Mouse (Mus musculus) left cerebral cortex, postnatal 10 days (tissue): ENCODE results near the gene Klf7. TPM values are rescaled to one million over a fixed set of nuclear protein-coding genes. Genes with fewer than 3 reads are reported as not detected.

Experiments used
- DNase-seq, 2 experiments: peaks; one replicate each; pipeline ENCODE4 v3.0.0; 2021 to 2022; ENCODE audit warnings: low spot score in 2 of 2, mixed read lengths in 1 of 2; ENCODE audit errors: extremely low spot score in 1 of 2
- intact Hi-C: fragments of 180-260 bp; cut with DNase I; formaldehyde crosslinking; loops from one replicate; pipeline ENCODE4 v1.15.1; 2025
- total RNA-seq, 2 experiments: library from RNA; stranded (reverse); gene quantifications; 2 replicates each; pipeline ENCODE4 v1.2.3; 2021

Gene Klf7
- total RNA-seq, 2 experiments from 2014 or later: 81.3 to 90.8 TPM

DNA sequence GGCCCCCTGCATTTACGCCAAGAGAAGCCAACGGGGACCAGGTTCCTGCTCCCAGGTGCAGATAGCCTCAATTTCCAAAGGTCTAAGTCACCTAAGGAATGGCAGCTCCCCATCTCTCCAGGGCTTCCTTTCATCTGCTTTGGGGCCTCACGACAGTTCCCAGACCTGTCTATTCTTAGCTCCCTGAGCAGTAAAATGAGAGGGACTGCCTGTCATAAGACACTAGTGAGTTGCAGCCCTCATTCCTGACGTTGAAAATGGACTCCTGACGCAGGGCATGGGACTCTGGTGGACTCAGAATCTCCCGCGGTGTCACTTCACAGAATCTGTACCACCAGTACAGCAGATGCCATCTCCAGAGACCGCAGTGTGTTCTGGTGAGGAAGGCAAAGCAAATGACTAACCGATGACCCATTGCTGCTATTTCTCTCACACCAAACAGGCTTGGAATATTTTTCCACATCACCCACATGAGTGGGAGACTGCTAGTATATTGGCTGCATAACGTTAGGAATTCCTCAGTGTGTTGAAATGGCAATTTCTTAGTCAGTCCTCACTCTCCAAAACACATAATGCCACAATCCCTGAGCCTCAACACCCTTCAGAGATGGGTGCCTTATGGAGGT, 81.9 kb downstream of the Klf7 start:
- no peak for DNase-seq
- intact Hi-C loops: no loop called here

DNA sequence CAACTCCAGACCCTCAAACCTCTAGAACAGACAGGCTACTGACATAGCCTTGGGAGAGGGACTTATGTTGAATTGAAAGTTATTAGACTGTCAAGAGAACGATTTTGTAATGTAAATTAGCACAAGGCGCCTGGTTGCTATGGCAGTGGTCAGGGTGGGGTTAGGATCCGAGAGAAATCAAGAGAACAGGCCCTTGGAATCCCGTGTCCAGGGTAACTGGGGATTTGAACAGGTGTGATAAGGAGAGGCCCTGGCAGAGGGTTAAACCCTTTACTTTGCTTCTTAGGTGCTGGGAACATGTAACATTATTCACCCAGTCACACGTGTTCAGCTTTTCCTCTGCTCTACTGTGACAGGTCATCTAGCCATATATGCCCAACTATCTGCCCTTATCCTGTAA, 83.7 kb downstream of the Klf7 start:
- no peak for DNase-seq
- intact Hi-C loops: loop anchor here (5.0 to 10.0 kb wide), 2 partner anchors 79 to 406 kb away; no protein-coding TSS in a partner anchor

DNA sequence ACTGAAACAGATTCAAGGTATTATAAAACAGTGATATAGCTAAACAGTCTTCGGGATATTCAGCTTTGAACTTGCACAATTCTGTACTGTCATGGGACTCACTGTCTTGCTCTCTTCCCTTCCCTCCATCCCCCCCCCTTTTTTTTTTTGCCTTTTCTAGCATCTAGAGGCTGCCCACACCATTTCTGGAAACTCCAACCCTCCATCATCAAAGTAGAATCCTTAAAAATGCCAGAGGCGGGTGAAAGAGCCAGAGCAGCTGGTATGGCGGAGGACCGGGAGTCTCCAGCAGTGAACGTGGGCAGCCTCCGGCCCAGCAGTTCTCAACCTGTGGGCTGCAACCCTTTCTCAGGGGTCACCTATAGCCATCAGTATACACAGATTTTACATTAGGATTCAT, 84.3 kb downstream of the Klf7 start:
- intact Hi-C loops: loop anchor here (5.0 to 10.0 kb wide), 2 partner anchors 80 to 407 kb away; no protein-coding TSS in a partner anchor
- DNase-seq: no peak

DNA sequence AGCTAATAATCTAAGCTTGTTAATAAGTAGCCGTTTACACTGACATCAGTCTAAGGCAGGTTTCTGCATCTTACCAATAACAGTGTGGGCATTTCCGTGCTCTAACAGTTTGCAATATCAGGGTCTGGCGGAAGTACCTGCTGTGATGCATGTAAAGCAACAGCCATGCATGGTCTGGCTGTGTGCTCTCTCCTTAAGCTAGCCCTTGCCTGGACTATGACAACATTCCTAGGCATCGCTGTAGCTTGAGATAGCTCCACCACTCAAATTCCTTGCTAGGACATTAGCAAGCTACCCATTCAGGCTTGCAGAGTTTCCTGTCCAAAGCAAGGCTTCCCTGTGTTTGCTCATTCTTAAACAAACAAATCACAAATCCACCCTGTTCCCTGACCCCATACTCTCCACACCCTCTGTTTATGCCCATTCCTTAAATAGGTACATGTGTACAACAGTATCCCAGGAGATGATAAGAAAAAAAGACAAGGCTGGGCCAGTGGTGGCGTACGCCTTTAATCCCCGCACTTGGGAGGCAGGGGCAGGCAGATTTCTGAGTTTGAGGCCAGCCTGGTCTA, 85.1 kb downstream of the Klf7 start:
- intact Hi-C loops: loop anchor here (5.0 to 10.0 kb wide), 2 partner anchors 80 to 408 kb away; no protein-coding TSS in a partner anchor
- DNase-seq: no peak

DNA sequence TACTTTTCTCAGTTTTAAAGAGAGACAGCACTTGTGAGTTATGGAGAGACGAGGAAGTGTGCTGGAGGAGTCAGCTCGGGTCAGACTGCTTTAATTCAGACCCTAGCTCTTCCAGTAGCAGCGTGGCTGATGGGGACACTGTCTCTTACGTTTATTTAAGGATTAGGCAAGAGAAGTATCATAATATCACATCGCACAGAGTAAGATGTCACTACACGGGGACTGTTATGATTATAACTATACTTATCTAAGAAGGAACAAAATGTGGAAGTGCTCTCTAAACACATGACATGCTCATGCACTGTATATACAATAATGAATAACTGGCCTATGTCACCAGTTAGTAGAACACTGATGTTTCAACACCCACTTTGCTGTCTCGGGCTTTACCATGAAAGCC, 86.3 kb downstream of the Klf7 start:
- intact Hi-C loops: loop anchor here (5.0 to 10.0 kb wide), 2 partner anchors 81 to 409 kb away; no protein-coding TSS in a partner anchor
- DNase-seq: no peak

DNA sequence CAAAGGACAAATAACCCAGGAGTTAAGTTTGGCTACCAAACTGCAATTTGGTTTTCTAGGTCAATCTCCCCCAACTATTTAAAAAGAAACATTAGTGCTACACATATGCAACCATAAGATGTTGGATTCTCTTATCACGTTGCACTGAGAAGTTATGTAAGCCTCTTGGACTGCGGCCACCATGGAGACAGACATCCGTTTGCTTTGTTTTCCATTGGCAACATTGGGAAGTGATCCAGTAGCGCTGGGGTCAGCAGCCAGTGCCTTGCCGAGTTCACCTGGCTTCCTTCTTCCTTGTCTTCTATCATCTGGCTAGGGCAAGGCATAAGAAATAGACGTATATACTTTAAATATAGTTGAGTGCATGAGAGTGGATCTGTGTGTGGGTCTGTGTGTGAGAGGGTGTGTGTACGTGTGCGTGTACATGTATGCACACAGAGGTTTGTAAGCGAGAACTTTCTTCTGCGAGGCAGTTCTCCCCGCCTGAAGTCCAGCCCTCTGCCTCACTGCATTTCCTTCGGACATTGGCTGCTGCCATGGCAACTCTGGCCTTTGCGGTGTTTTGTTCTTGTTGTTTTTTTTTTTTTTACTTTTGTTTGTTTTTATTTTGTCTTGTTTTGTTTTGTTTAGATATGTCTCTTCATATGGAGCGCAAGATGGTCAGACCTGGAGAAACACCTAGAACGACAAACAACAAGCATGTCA, 86.8 kb downstream of the Klf7 start:
- peak in 1 of 2 experiments; percentile 56 for DNase-seq
- intact Hi-C loops: loop anchor here (5.0 to 10.0 kb wide), 2 partner anchors 82 to 410 kb away; no protein-coding TSS in a partner anchor

DNA sequence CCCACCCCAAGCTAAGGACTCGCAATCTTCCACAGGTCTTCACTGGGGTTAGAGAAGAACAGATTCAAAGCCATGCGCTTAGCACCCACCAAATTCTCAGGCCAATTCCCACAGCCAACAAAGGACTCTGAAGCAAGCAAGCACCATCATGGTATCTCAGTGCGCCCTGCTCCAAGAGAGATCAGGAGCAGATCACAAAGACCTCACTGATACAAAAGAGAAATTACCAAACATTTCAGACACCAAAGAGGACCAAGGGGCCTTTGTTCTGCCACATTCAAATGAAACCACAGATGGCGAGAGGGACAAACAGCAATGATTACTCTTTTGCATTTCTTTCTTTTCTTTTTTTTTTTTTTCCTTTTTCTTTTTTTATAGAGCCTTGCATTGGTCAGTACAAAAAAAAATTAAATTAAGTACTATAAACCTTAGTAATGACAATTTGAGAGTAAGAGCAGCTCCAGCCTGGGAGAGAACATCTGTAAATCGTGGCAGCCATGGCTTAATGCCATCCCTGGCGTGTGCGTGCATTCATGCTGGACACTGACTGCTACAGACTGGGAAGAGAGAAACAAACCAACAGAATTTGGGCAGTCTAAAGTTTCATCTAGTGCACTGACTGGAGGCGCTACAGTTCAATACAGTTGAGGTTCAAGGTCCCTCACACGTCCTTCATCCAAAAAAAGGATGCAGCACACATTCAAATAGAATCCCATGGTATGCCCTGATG, 89.4 kb downstream of the Klf7 start:
- intact Hi-C loops: loop anchor here (10.0 kb wide), 1 partner anchor 412 kb away; no protein-coding TSS in a partner anchor

DNA sequence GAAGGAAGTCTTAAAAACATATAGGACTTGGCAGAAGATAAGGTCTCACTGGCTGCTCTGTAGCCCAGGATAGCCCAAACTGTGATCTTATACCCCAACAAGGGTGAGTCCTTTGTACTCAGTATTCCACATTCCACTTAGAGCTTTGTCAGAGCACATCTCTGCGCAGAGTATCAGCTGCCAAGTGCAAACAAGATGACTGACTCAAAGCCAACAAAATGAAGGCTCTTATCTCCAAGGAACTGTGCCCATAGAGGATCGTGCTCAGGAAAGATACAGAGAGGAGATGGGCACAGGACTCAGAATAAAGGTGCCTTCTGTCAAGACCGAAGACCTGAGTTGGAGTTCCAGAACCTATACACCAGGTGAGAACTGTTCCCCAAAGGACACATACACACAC, 100.1 kb downstream of the Klf7 start:
- no peak for DNase-seq

More for the DNA sequence above, 89.4 kb downstream of the Klf7 start:
- DNase-seq: no peak

DNA sequence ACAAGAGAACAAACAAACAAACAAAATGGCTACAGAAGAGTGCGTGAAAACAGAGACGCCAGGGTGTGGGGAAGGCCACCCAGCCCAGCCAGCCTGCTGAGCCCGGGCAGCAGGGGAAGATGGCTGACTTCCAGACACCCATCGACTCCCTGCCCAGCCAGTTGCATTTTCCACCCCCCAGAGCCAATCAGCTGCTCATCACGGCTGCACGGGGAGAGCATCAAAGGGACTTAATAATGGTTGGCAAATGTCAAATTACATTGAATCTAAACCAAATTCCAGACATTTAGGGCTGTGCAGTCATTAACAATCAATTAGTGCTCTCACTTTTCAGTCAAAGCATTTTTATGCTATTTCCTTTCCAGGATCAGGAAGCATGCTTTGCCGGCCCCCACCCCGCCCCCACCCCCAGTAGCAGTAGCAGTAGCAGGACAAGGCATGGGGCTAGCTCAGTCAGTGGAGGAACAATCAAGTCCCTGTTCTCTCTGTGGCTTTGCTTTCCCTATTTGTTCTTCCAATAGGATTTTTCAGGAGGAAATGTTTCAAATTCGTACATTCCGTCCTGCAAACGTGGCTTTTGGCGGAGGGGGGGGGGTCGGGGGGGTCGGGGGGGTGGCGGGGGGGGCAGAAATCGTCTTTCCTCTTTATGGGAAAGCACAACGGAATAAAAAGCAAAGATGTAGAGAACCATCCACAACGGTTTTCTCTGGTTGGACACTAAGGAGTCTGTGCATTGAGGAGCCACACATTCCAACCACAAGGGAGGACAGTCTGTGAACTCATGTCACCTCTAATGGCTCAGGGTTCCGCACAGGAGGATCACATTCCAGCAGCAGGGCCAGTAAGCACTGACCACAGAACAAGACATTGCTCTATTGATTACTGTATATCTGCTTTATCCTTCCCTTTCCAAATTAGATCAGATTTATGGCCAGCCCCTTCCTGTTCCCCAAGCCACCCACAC, 101.1 kb downstream of the Klf7 start:
- intact Hi-C loops: no loop called here
- DNase-seq: peak; percentile 44 to 69

More for the DNA sequence above, 100.1 kb downstream of the Klf7 start:
- intact Hi-C loops: no loop called here

DNA sequence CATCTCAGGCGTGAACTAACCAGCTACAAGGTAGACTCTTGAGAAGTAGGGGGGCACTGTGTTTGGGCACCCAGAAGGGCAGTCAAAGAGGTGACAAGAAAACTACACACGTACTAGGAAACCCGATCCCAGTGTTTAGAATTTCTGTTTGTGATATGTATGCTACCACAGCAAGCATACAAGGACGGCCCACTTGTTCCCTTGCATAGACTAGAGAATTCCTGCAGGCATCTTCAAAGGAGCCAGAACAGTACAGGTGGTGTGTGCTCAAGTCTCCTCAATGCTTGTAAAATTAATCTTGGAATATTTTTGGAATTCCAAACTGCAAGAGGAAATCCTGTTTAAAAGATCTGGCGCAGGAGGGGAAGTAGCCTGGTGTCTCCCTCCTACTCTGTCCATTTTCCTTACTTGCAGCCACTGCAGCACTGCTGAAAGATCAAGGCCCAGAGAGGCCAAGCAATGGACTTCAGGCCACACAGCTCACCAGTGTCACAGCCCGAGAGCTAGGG, 102.9 kb downstream of the Klf7 start:
- DNase-seq: no peak
- intact Hi-C loops: loop anchor here (10.0 kb wide), 1 partner anchor 254 kb away; the partner anchor contains the start of gene 4933402D24Rik

DNA sequence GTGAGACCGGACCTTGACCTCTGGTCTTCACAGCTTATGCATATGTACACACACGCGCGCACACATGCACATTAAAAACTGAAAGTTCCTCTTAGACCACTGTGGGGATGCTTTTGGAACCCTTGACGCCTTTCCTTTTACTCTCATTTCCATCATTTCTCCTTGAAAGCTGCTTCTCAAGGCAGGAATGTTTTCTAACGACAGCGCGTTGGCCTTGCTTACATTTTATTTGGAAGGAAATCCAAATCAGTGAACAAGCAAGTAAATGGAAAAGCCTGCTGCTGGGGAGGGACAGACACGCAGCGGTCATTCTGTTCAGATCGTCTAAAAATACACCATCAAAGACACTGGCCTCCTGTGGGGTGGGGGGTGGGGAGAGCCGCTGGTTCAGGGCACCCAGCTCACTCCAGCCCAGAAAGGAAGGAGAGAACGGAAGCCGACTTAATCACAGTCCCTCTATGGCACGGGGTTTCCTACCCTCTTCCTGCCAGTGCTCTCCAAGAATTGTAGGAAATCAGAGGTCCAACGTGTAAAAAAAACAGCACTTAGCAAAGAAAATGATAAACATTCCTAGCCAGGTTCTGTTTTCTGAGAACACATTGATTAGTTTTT, 103.5 kb downstream of the Klf7 start:
- intact Hi-C loops: loop anchor here (10.0 kb wide), 1 partner anchor 254 kb away; the partner anchor contains the start of gene 4933402D24Rik

DNA sequence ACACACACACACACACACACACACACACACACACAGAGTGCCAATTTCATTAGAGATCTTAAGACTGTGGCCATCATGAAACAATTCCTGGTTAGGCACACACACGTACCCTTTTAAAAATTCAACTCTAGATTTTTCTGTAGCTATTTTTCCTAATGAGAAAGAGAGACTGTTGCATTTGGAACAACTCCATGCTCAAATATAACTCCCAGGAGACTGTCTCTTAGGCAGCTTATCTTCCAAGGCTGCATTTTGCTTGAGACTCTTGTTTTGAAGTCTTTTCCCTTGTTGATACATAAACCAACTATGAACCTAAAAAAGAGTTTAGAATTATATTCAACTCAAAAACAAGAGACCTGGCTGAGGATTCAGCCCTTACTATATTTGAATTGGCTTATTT, 108.0 kb downstream of the Klf7 start:
- no peak for DNase-seq
- intact Hi-C loops: loop anchor here (10.0 kb wide), 1 partner anchor 249 kb away; the partner anchor contains the start of gene 4933402D24Rik

More for the DNA sequence above, 103.5 kb downstream of the Klf7 start:
- peak in 1 of 2 experiments; percentile 36 for DNase-seq

DNA sequence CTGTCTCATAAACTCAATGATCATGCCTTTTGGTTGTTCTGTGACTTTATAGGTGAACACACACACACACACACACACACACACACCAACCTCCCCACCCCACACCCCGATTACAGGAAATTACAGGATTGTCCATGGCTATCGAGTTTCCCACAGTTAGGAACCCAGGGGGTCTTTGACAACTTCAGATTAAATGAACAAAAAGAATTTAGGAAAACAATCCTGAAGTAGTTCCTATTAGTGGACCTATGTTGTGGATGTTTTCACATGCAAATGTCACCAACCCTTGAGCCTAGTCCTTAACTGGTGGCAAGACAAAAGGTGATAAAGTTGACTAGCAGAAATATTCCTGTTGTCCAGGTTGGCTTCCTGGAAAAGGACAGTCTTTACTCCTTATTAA, 113.1 kb downstream of the Klf7 start:
- intact Hi-C loops: no loop called here
- DNase-seq: no peak

DNA sequence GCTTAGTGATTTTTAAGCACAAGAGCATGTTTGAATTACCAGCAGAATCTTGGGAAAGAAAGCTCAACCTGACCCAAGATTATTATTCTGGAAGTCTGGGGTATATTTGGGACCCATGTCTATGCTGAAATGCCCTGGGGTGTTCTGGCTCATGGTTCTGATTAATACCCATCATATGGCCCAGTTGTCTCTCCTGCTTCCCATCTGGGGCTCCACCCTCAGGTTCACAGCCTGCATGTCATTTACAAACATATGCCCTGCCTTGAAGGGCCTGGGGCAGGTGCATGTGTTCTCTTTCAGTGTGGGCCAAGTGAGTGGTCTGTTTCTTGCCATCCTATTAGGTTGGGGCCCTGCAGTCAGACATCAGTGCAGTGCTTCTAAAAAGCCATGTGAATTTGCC, 114.1 kb downstream of the Klf7 start:
- intact Hi-C loops: no loop called here
- no peak for DNase-seq

DNA sequence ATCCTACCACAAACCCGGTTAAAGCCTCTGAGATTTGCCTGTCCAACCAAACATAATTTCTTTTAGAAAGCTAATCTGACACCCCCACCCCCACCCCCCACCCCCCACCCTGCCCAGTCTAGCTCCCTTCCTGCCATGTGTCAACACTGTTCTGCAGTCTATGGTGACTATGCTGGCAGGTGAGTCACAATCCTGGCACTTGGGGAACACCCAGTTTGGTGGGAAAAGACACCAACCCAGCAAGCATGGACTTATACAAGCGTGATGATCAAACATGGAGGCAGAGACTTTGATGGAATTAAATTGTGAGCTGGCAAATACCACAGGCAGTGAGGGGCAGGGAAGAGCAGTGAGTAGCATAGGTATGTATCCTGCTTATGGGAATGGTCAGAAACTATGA, 116.9 kb downstream of the Klf7 start:
- DNase-seq: no peak
- intact Hi-C loops: no loop called here

DNA sequence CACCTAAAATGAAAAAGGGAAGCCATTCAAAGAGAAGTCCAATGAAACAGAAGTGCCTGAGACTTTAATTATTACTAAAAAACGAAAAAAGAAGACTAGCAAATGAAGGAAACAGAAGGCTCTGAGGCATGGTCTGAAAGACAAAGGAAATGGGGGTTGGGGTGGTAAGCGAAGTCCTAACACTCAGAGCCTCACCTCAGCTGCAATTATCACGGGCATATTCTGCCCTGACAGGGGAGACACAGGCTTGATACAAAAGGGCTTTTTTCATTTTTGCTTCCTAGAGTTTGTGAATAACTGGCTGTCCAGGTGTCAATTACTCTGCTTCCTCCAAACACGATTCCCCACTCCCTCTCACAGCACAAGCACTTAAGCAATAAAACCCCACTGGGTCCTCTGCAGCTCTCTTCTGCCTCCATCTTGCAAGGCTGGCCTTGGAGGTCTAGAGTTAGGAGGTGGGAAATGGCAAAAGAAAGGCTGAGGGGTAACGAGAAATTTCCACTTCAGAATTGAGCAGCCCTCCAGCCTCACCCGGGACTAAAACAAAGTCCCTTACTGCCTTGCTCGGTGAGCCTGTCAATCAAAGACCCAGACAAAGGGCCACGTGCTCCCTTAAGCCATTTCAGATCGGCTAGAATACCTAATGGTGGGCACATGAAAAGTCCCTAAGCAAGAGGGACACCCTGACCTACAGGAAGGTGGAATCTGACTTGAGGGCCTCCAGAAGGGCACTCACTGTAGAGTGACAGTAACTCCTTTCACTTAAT, 118.4 kb downstream of the Klf7 start:
- DNase-seq: no peak
- intact Hi-C loops: no loop called here

DNA sequence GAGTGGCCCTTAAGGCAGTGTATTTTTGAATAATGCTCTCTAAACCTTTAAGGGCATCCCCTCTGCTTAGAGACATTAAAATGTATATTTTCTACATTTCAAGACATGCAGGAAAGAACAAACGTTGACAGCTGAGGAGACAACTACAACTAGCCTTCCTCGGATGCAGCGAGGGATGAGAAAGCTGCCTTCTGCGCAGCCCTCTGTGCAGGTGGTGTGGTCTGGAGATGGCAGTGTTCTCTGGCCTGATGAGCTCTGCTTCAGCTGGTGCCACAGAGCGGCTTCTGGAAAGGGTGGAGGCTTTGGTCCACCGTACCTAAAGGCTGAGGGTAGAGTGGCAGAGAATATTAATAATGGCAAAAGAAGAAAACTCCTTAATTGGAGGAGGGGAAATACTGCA, 120.0 kb downstream of the Klf7 start:
- intact Hi-C loops: no loop called here
- no peak for DNase-seq
